Mouse (Mus musculus) heart, postnatal 0 days (tissue): ENCODE data around the gene Psmc3ip.

Experiments
- CTCF ChIP-seq: IDR thresholded peaks from 2 replicates; pipeline ENCODE4 v1.5.1; 2016; ENCODE audit warnings: antibody characterized with exemption, control low read depth, low read depth
- EP300 ChIP-seq: IDR thresholded peaks from 2 replicates; pipeline ENCODE4 v1.6.1; 2016; ENCODE audit warnings: antibody characterized with exemption, low read depth

- TF ChIP-seq EP300 (no peak), CTCF (no peak)
Observed at GRCm38 (mm10) chr11:101085617-101086322, 9.5 kb downstream of the Psmc3ip start.
